Mouse (Mus musculus) neural tube, embryonic 15.5 days (tissue): ENCODE data around the gene Chst8. TPM values are rescaled to one million over a fixed set of nuclear protein-coding genes. Genes with fewer than 3 reads are reported as not detected.
A peak's percentile ranks its signal among the peaks of the same experiment; 100 is the strongest.

Experiments used
- ATAC-seq: fragments of 200-750 bp; cut with Nextera tagmentation; 2 replicates; pipeline ENCODE4 v1.8.0; 2017; ENCODE audit warnings: mild to moderate bottlenecking, moderate TSS enrichment, moderate library complexity; ENCODE audit not compliant: low FRiP score
- H3K27ac ChIP-seq: fragments of 300-500 bp; sonication (generic); replicated peaks from 2 replicates; pipeline ENCODE4 v1.5.1; 2015; ENCODE audit warnings: mild to moderate bottlenecking, inconsistent platforms
- H3K27me3 ChIP-seq: fragments of 300-500 bp; sonication (generic); replicated peaks from 2 replicates; pipeline ENCODE4 v1.6.1; 2015; ENCODE audit warnings: inconsistent platforms
- H3K36me3 ChIP-seq: fragments of 300-500 bp; sonication (generic); 2 replicates; pipeline ENCODE4 v1.6.1; 2015; ENCODE audit warnings: inconsistent platforms
- H3K4me1 ChIP-seq: fragments of 300-500 bp; sonication (generic); 2 replicates; pipeline ENCODE4 v1.6.1; 2015; ENCODE audit warnings: inconsistent platforms
- H3K4me2 ChIP-seq: fragments of 300-500 bp; sonication (generic); 2 replicates; pipeline ENCODE4 v1.6.1; 2015; ENCODE audit warnings: inconsistent platforms, mild to moderate bottlenecking, moderate library complexity
- H3K4me3 ChIP-seq: fragments of 300-500 bp; sonication (generic); replicated peaks from 2 replicates; pipeline ENCODE4 v1.5.1; 2015; ENCODE audit warnings: mild to moderate bottlenecking, inconsistent platforms
- H3K9ac ChIP-seq: fragments of 300-500 bp; sonication (generic); replicated peaks from 2 replicates; pipeline ENCODE4 v1.6.1; 2015; ENCODE audit warnings: mild to moderate bottlenecking, inconsistent platforms
- H3K9me3 ChIP-seq: fragments of 300-500 bp; sonication (generic); replicated peaks from 2 replicates; pipeline ENCODE4 v1.6.1; 2016; ENCODE audit warnings: inconsistent platforms
- WGBS: fragments of 180-500 bp; shearing (Covaris S2); methylation state at CpG from one replicate; pipeline ENCODE4 v1.1.7; 2015; ENCODE audit warnings: mixed read lengths; 5-methylcytosine and 5-hydroxymethylcytosine counted together
- polyA plus RNA-seq: library from polyadenylated mRNA; unstranded; fragments of >200 nt; fragmentation: Nextera tagmentation; extraction: Ambion mirVana; gene quantifications from 2 replicates; pipeline ENCODE4 v1.2.1, GENCODE M21; 2015

Chst8 gene
- polyA plus RNA-seq, 1 experiment from 2014 or later: 13.3 TPM

GRCm38 (mm10) chr7:34820554-34820953, 8.0 kb upstream of the Chst8 start:
- WGBS: 29% methylated on average over 6 of the region's 6 CpGs
- no peak overlapping the region for H3K27ac ChIP-seq
- no peak overlapping the region for H3K4me2 ChIP-seq
- no peak overlapping the region for H3K4me3 ChIP-seq
- no peaks in the 10 kb centered on the region for H3K9me3 ChIP-seq
- H3K4me1 ChIP-seq: peaks cover 5% of the 10 kb centered on the region; the same call in 1 of the 2 replicates
- H3K27me3 ChIP-seq: no peaks in the 10 kb centered on the region
- ATAC-seq: no peak
- no peaks in the 10 kb centered on the region for H3K36me3 ChIP-seq
- no peak overlapping the region for H3K9ac ChIP-seq

DNA sequence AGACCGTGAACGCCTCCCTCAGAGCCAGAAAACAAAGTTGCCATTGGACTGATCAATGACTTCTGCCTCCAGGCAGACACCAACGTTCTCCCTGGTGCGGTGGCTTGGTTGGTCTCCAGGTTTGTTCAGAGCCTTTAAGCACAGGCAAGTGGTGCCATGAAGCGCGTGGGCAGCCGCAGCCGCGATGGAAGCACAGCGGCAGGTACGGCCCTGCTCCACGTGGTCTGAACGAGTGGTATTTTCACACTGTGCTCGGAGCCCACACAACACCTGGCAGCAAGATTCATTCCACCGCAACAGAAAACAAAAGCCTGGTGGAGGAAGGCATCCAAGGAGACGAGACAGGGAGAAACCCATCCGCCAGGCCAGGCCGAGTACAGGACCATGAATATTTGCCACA, 7.3 kb upstream of the Chst8 start:
- no peaks in the 10 kb centered on the region for H3K36me3 ChIP-seq
- H3K27me3 ChIP-seq: no peaks in the 10 kb centered on the region
- H3K4me1 ChIP-seq: peaks cover 5% of the 10 kb centered on the region; the same call in 1 of the 2 replicates
- 88% methylated on average over 18 of the region's 18 CpGs for WGBS
- H3K9ac ChIP-seq: no peak overlapping the region
- no peaks in the 10 kb centered on the region for H3K9me3 ChIP-seq
- H3K27ac ChIP-seq: no peak overlapping the region
- H3K4me3 ChIP-seq: no peak overlapping the region
- no peak overlapping the region for H3K4me2 ChIP-seq
- no peak for ATAC-seq

DNA sequence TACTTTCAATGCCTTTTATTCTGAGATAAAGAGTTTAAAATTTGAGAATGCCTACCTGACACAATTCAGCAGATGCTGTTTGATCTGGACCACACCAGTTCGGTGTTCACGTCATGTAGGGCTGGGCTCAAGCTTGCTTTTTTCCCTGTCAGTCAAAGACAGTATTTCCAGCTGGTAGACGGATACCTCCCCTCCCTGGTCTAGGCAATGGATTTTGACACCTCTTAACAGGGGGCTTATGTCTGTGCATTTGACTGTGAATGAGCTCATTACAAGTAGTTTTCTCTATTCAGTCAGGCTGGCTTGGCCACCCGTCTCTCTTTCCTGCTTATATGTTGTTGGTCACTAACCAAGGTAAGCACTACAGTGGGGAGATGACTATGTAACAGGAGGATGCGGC, 6.1 kb upstream of the Chst8 start:
- no peak overlapping the region for H3K4me3 ChIP-seq
- H3K36me3 ChIP-seq: no peaks in the 10 kb centered on the region
- no peaks in the 10 kb centered on the region for H3K9me3 ChIP-seq
- peaks cover 5% of the 10 kb centered on the region; the same call in 1 of the 2 replicates for H3K4me1 ChIP-seq
- WGBS: 77% methylated on average over 5 of the region's 5 CpGs
- H3K27me3 ChIP-seq: peaks cover 2% of the 10 kb centered on the region; the same call in 1 of the 2 replicates
- H3K9ac ChIP-seq: no peak overlapping the region
- no peak for ATAC-seq
- no peak overlapping the region for H3K4me2 ChIP-seq
- H3K27ac ChIP-seq: no peak overlapping the region

DNA sequence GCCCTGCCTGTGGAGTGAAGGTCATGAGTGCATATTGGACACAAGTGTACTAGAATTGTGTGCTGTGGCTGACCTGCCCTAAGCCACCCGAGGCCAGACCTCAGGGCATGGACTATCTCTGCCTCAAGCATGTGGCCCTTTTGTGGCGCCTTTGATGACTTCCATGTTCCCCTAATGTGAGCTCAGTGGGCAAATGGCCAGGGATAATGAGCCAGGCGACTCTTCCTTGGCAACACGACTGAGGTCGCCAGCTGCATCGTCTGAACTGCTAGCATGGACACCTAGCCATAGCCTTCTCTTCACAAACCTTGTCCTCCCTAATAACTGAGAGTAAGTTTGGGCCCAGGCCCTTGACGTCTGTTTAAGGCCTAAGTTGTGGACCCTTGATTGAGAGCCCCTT, 4.5 kb upstream of the Chst8 start:
- H3K4me2 ChIP-seq: no peak overlapping the region
- no peaks in the 10 kb centered on the region for H3K9me3 ChIP-seq
- no peak overlapping the region for H3K9ac ChIP-seq
- H3K27me3 ChIP-seq: peaks cover 12% of the 10 kb centered on the region; the same call in 1 of the 2 replicates
- no peaks in the 10 kb centered on the region for H3K36me3 ChIP-seq
- H3K4me1 ChIP-seq: peaks cover 17% of the 10 kb centered on the region
- no peak overlapping the region for H3K27ac ChIP-seq
- H3K4me3 ChIP-seq: no peak overlapping the region
- 74% methylated on average over 7 of the region's 7 CpGs for WGBS
- ATAC-seq: no peak

DNA sequence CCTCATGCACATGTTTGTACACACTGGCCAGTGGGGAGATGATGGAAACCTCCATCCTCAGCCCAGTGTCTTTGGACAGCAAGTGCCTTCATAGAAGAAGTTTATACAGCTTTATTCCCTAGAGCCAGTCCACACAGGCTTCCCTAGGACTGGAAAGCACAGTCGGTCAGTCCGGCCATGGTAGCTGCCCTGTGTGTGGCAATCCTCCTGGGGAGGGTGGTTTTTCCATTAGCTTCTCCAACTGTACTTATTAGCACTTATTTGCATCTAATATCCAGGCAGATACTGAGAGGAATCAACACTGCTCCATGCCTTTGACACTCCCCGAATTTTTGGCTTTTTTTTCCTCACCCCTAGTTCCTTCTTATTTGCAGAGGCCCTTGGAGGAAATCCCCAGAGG, 2.3 kb upstream of the Chst8 start:
- H3K27me3 ChIP-seq: peaks cover 27% of the 10 kb centered on the region
- H3K4me1 ChIP-seq: peaks cover 27% of the 10 kb centered on the region
- no peak overlapping the region for H3K9ac ChIP-seq
- WGBS: 87% methylated on average over 3 of the region's 3 CpGs
- no peak overlapping the region for H3K4me3 ChIP-seq
- no peak overlapping the region for H3K4me2 ChIP-seq
- no peaks in the 10 kb centered on the region for H3K9me3 ChIP-seq
- H3K27ac ChIP-seq: no peak overlapping the region
- H3K36me3 ChIP-seq: no peaks in the 10 kb centered on the region
- no peak for ATAC-seq

GRCm38 (mm10) chr7:34811531-34812526, 682 bp downstream of the Chst8 start:
- ATAC-seq: peak; percentile 20; the same call in 1 of the 2 replicates
- Histone ChIP-seq H3K4me3 (peak overlapping the region; percentile 66), H3K36me3 (no peaks in the 10 kb centered on the region), H3K4me2 (peak overlapping the region; percentile 98), H3K27me3 (peaks cover 40% of the 10 kb centered on the region), H3K9ac (peak overlapping the region; percentile 61), H3K9me3 (no peaks in the 10 kb centered on the region), H3K27ac (0 out of 2 replicates have a peak overlapping the region, but pooled peaks have one; percentile 58), H3K4me1 (peaks cover 41% of the 10 kb centered on the region)
- WGBS: under 1% methylated on average over 66 of the region's 66 CpGs

- peak overlapping the region; percentile 61 for H3K9ac ChIP-seq
- peaks cover 43% of the 10 kb centered on the region for H3K27me3 ChIP-seq
- H3K4me1 ChIP-seq: peaks cover 41% of the 10 kb centered on the region
- H3K27ac ChIP-seq: no peak overlapping the region
- H3K4me2 ChIP-seq: peak overlapping the region; percentile 98
- ATAC-seq: no peak
- H3K36me3 ChIP-seq: no peaks in the 10 kb centered on the region
- peak overlapping the region; percentile 66 for H3K4me3 ChIP-seq
- 4% methylated on average over 10 of the region's 10 CpGs for WGBS
- no peaks in the 10 kb centered on the region for H3K9me3 ChIP-seq
Measured at GRCm38 (mm10) chr7:34811060-34811459, 1.5 kb downstream of the Chst8 start.

DNA sequence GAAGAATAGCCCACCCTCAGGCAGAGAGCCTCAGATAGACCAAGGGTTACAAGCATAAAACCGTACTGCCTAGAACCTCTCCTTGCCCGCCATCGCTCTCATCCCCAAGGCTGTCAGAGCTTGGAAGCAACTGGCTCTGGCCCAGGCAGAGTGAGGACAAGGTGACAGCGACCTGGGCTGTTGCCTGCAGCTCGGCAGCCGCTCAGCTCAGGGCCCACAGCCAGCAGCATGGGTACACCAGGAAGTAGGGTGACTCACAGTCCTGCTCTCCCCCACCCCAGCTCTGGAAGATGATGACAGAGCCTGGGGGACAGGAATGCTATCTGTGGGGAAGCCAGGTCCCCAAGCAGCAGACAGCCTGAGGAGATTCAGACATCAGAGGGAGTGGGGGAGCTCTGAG, 6.2 kb downstream of the Chst8 start:
- Histone ChIP-seq H3K36me3 (no peaks in the 10 kb centered on the region), H3K27ac (no peak overlapping the region), H3K4me3 (no peak overlapping the region), H3K27me3 (peaks cover 24% of the 10 kb centered on the region), H3K9me3 (no peaks in the 10 kb centered on the region), H3K9ac (no peak overlapping the region), H3K4me2 (no peak overlapping the region), H3K4me1 (peaks cover 33% of the 10 kb centered on the region)
- no peak for ATAC-seq
- 72% methylated on average over 6 of the region's 6 CpGs for WGBS

- Histone ChIP-seq H3K9me3 (no peaks in the 10 kb centered on the region), H3K9ac (no peak overlapping the region), H3K27me3 (peaks cover 19% of the 10 kb centered on the region), H3K36me3 (no peaks in the 10 kb centered on the region), H3K4me3 (no peak overlapping the region), H3K4me1 (peaks cover 27% of the 10 kb centered on the region), H3K4me2 (no peak overlapping the region), H3K27ac (no peak overlapping the region)
- no peak for ATAC-seq
- WGBS: 90% methylated on average over 3 of the region's 3 CpGs
Measured at GRCm38 (mm10) chr7:34805691-34806205, 6.8 kb downstream of the Chst8 start.

- Histone ChIP-seq H3K27ac (no peak overlapping the region), H3K36me3 (no peaks in the 10 kb centered on the region), H3K4me3 (no peak overlapping the region), H3K4me1 (peaks cover 30% of the 10 kb centered on the region), H3K9me3 (no peaks in the 10 kb centered on the region), H3K27me3 (peaks cover 16% of the 10 kb centered on the region), H3K4me2 (no peak overlapping the region), H3K9ac (no peak overlapping the region)
- ATAC-seq: no peak
- 84% methylated on average over 2 of the region's 2 CpGs for WGBS
Measured at GRCm38 (mm10) chr7:34805042-34805441, 7.5 kb downstream of the Chst8 start.

DNA sequence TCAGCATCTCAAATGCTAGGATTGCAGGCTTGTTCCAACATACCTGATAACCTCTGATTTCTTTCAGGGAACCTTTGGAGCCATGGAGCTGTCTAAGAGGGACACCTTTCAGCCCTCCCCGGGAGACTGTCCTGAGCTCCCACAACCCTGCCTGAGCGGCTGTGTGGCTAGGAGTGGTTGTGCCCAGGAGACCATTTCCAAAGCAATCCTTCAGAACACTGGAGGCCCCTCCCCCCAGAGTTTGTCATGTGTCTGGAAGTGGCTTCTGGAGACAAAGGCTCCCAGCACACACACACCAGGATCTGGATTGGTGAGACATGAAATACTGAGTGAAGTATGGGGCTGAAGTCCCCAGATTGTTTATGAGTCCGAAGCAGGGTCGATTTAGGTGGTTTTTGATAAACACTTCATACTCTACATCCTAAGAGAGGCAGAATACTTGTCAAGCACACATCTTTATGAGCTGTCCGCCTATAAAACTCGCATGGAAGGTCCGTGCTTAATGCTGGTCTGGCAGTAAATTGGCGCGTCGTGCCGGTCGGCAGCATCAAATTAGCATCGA, 12.5 kb downstream of the Chst8 start:
- ATAC-seq: no peak
- Histone ChIP-seq H3K27me3 (no peaks in the 10 kb centered on the region), H3K4me3 (no peak overlapping the region), H3K9ac (no peak overlapping the region), H3K9me3 (no peaks in the 10 kb centered on the region), H3K4me2 (no peak overlapping the region), H3K4me1 (peaks cover 39% of the 10 kb centered on the region), H3K36me3 (no peaks in the 10 kb centered on the region), H3K27ac (0 out of 2 replicates have a peak overlapping the region, but pooled peaks have one; percentile 6)
- 14% methylated on average over 13 of the region's 13 CpGs for WGBS
